In the genomic region with DNA sequence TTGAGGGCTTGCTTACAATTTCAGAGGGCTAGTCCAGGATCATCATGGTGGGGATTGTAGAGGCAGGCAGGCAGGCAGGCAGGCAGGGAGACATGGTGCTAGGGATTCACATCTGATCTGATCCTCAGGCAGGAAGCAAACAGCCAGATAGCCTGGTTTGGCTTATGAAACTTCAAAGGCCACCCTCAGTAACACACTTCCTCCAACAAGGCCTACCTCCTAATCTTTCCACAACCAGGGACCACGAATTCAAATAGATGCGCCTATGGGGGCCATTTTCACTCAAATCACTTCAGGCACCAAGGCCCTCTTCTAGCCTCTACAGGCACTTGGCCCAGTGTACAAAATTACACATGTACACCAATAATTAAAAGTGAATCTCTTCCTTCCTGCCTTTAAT, we compare ENCODE assay signal across 23 mouse cellular contexts. TPM values are rescaled to one million over a fixed set of nuclear protein-coding genes. Genes with fewer than 3 reads are reported as not detected.
A peak's percentile ranks its signal among the peaks of the same experiment; 100 is the strongest.
DNase-seq lines count a peak whose midpoint lies in the region; ATAC-seq and TF ChIP-seq lines count a peak whose summit lies in the region.
"Had no signal": no experiment of that assay in that cellular context is flagged by ENCODE, and none has a peak within 500 bp of the region (broad histone marks: within the 10 kb centered on the region; RNA-seq: fewer than 3 reads in every experiment).

No protein-coding gene starts in this region.

- H3K9ac ChIP-seq in midbrain, embryonic 11.5 days (ENCODE audit: low read length) = no peak overlapping the region
- H3K9ac ChIP-seq in midbrain, postnatal 0 days (replicated peaks; ENCODE audit: low read length, poor library complexity, severe bottlenecking) = no peak overlapping the region
- H3K9ac ChIP-seq: embryonic facial prominence, embryonic 12.5 days; embryonic facial prominence, embryonic 15.5 days; forebrain, postnatal 0 days; hindbrain, embryonic 12.5 days; hindbrain, embryonic 15.5 days had no signal

- H3K36me3 ChIP-seq in midbrain, embryonic 11.5 days (ENCODE audit: control insufficient read depth, insufficient read depth, low read length) = peaks cover 10% of the 10 kb centered on the region; the same call in 1 of the 2 replicates
- peaks cover 24% of the 10 kb centered on the region; the same call in 1 of the 2 replicates for H3K36me3 ChIP-seq in midbrain, postnatal 0 days (ENCODE audit: insufficient read depth, low read length)

- H3K4me2 ChIP-seq in midbrain, embryonic 11.5 days = no peak overlapping the region
- no peak overlapping the region for H3K4me2 ChIP-seq in midbrain, postnatal 0 days (ENCODE audit: low read depth, low read length, poor library complexity, severe bottlenecking)
- H3K4me2 ChIP-seq: embryonic facial prominence, embryonic 12.5 days; embryonic facial prominence, embryonic 15.5 days; hindbrain, embryonic 12.5 days; hindbrain, embryonic 15.5 days had no signal

- no peak overlapping the region for H3K27ac ChIP-seq in midbrain, embryonic 11.5 days (ENCODE audit: low read depth, low read length)
- H3K27ac ChIP-seq in midbrain, postnatal 0 days (ENCODE audit: low read depth, low read length) = no peak overlapping the region
- H3K27ac ChIP-seq: embryonic facial prominence, embryonic 12.5 days; embryonic facial prominence, embryonic 15.5 days; gastrocnemius, adult 2 months; heart, adult 2 months; heart, embryonic 10.5 days; hindbrain, embryonic 12.5 days; hindbrain, embryonic 15.5 days had no signal

- TF ChIP-seq CTCF in midbrain, postnatal 0 days (IDR thresholded peaks at IDR 0.05) = no peak

- no peak overlapping the region for H3K4me3 ChIP-seq in midbrain, embryonic 11.5 days (ENCODE audit: low read depth, low read length)
- no peak overlapping the region for H3K4me3 ChIP-seq in midbrain, postnatal 0 days (ENCODE audit: low read depth, low read length)
- H3K4me3 ChIP-seq: embryonic facial prominence, embryonic 12.5 days; embryonic facial prominence, embryonic 15.5 days; gastrocnemius, adult 2 months; heart, adult 2 months; heart, embryonic 10.5 days; hindbrain, embryonic 12.5 days; hindbrain, embryonic 15.5 days had no signal

- WGBS in midbrain, embryonic 11.5 days = 89% methylated on average over 2 of the region's 2 CpGs
- WGBS in midbrain, postnatal 0 days = 87% methylated on average over 2 of the region's 2 CpGs

- H3K4me1 ChIP-seq in midbrain, embryonic 11.5 days (ENCODE audit: control insufficient read depth, insufficient read depth, low read length) = no peaks in the 10 kb centered on the region
- no peaks in the 10 kb centered on the region for H3K4me1 ChIP-seq in midbrain, postnatal 0 days (ENCODE audit: insufficient read depth, low read length)
- H3K4me1 ChIP-seq: embryonic facial prominence, embryonic 12.5 days; heart, embryonic 10.5 days; hindbrain, embryonic 12.5 days had no signal

- ATAC-seq in midbrain, embryonic 11.5 days (ENCODE audit: low FRiP score) = no peak
- no peak for ATAC-seq in midbrain, postnatal 0 days (ENCODE audit: low FRiP score)
- 0 out of 2 replicates have a peak, but pooled peaks have one; percentile 32 for ATAC-seq in megakaryocyte progenitor cell, adult 5-6 weeks (replicated peaks; ENCODE audit: poor library complexity)
- ATAC-seq: CD4-positive, CD25-positive, alpha-beta regulatory T cell, adult 4 months; forebrain, embryonic 14.5 days; forebrain, postnatal 0 days; intestine, postnatal 0 days had no signal

- no peaks in the 10 kb centered on the region for H3K27me3 ChIP-seq in midbrain, embryonic 11.5 days (ENCODE audit: control insufficient read depth, insufficient read depth, low read length)
- H3K27me3 ChIP-seq in midbrain, postnatal 0 days (ENCODE audit: insufficient read depth, low read length) = no peaks in the 10 kb centered on the region
- H3K27me3 ChIP-seq: embryonic facial prominence, embryonic 12.5 days; embryonic facial prominence, embryonic 15.5 days; hindbrain, embryonic 12.5 days; hindbrain, embryonic 15.5 days had no signal

- no peaks in the 10 kb centered on the region for H3K9me3 ChIP-seq in midbrain, embryonic 11.5 days (ENCODE audit: control insufficient read depth, low read length)
- no peaks in the 10 kb centered on the region for H3K9me3 ChIP-seq in midbrain, postnatal 0 days (ENCODE audit: low read length)
- H3K9me3 ChIP-seq: embryonic facial prominence, embryonic 12.5 days; embryonic facial prominence, embryonic 15.5 days; heart, embryonic 10.5 days; hindbrain, embryonic 12.5 days; hindbrain, embryonic 15.5 days had no signal

- peak; percentile 17 for DNase-seq in midbrain, embryonic 11.5 days (ENCODE audit: low spot score, missing footprints)
- no peak for DNase-seq in midbrain, postnatal 0 days (ENCODE audit: low spot score)
- DNase-seq in MEL-GATA-1-ER (ENCODE audit: extremely low read depth, low read depth) = peak; percentile 43
- DNase-seq in kidney, adult 9 months = no peak
- no peak for DNase-seq in adrenal gland, postnatal 25 days
- DNase-seq: adrenal gland, adult 8-10 months; adrenal gland, postnatal 36 days; cerebellum, adult 18-20 months; cerebellum, adult 9-10 months; cerebellum, postnatal 25 days; forebrain, postnatal 0 days; gastrocnemius, adult 2 months; gastrocnemius, postnatal 14 days; heart, adult 2 months had no signal

RNA-seq across cellular contexts. Expression of gene Zbtb37, which starts 7.5 kb away (rescaled TPM):
- 10.7 and 15.0 TPM in 2 replicates for polyA plus RNA-seq in midbrain, embryonic 11.5 days (2014; fragmentation: Nextera tagmentation; extraction: Ambion mirVana)
- 35.5 and 55.6 TPM in 2 replicates for total RNA-seq in midbrain, postnatal 0 days (2014; rRNA removed)
- polyA plus RNA-seq in midbrain, postnatal 0 days (2015; fragmentation: Nextera tagmentation; extraction: Ambion mirVana) = 8.5 and 12.7 TPM in 2 replicates
- total RNA-seq in megakaryocyte progenitor cell, adult 5-6 weeks (2015) = 4.8 and 7.1 TPM in 2 replicates
- 3.6 and 6.4 TPM in 2 replicates for total RNA-seq in megakaryocyte progenitor cell, adult 5-6 weeks (2017)
- 13.8 and 27.0 TPM in 2 replicates for total RNA-seq in adrenal gland, postnatal 25 days (2021)

RNA-seq across cellular contexts. Expression of gene Dars2, which starts 43.3 kb away (rescaled TPM):
- 56.3 and 58.7 TPM in 2 replicates for polyA plus RNA-seq in midbrain, embryonic 11.5 days (2014; fragmentation: Nextera tagmentation; extraction: Ambion mirVana)
- 12.9 and 14.6 TPM in 2 replicates for total RNA-seq in midbrain, postnatal 0 days (2014; rRNA removed)
- 19.6 and 22.9 TPM in 2 replicates for polyA plus RNA-seq in midbrain, postnatal 0 days (2015; fragmentation: Nextera tagmentation; extraction: Ambion mirVana)
- total RNA-seq in megakaryocyte progenitor cell, adult 5-6 weeks (2015) = 38.7 and 40.5 TPM in 2 replicates
- 35.8 and 43.6 TPM in 2 replicates for total RNA-seq in megakaryocyte progenitor cell, adult 5-6 weeks (2017)
- 33.6 and 35.1 TPM in 2 replicates for total RNA-seq in adrenal gland, postnatal 25 days (2021)

RNA-seq across cellular contexts. Expression of gene Cenpl, which starts 43.3 kb away (rescaled TPM):
- polyA plus RNA-seq in midbrain, embryonic 11.5 days (2014; fragmentation: Nextera tagmentation; extraction: Ambion mirVana) = 41.6 and 45.8 TPM in 2 replicates
- 1.4 and 2.0 TPM in 2 replicates for total RNA-seq in midbrain, postnatal 0 days (2014; rRNA removed)
- polyA plus RNA-seq in midbrain, postnatal 0 days (2015; fragmentation: Nextera tagmentation; extraction: Ambion mirVana) = 5.2 and 6.1 TPM in 2 replicates
- total RNA-seq in megakaryocyte progenitor cell, adult 5-6 weeks (2015) = 38.1 and 41.3 TPM in 2 replicates
- 7.3 and 8.3 TPM in 2 replicates for total RNA-seq in megakaryocyte progenitor cell, adult 5-6 weeks (2017)
- 4.3 and 5.2 TPM in 2 replicates for total RNA-seq in adrenal gland, postnatal 25 days (2021)

RNA-seq across cellular contexts. Expression of gene Serpinc1, which starts 48.8 kb away (rescaled TPM):
- 1.4 and 1.9 TPM in 2 replicates for polyA plus RNA-seq in midbrain, embryonic 11.5 days (2014; fragmentation: Nextera tagmentation; extraction: Ambion mirVana)
- 0.05 TPM in 1 of 2 replicates, not detected in the other for total RNA-seq in midbrain, postnatal 0 days (2014; rRNA removed)
- 3.1 and 3.4 TPM in 2 replicates for polyA plus RNA-seq in midbrain, postnatal 0 days (2015; fragmentation: Nextera tagmentation; extraction: Ambion mirVana)
- 0.20 and 0.27 TPM in 2 replicates for total RNA-seq in megakaryocyte progenitor cell, adult 5-6 weeks (2015)
- total RNA-seq in megakaryocyte progenitor cell, adult 5-6 weeks (2017) = 0.04 and 0.17 TPM in 2 replicates
- 1.2 and 32.6 TPM in 2 replicates for total RNA-seq in adrenal gland, postnatal 25 days (2021)

Comparison
In these comparisons a context has a peak if more than half of its experiments do, and no peak if none do; other contexts are left out.
1. DNase-seq: peak in midbrain, embryonic 11.5 days (single experiment) and MEL-GATA-1-ER (single experiment); none in midbrain, postnatal 0 days (single experiment), kidney, adult 9 months (single experiment) and adrenal gland, postnatal 25 days (single experiment).